Mouse (Mus musculus) adipocyte (in vitro differentiated cells): ENCODE measurements around the gene Sult6b1.

Experiments used
- DNase-seq: peaks from one replicate; pipeline ENCODE4 v3.0.0-alpha.2; 2016; ENCODE audit warnings: low spot score

The Sult6b1 gene

DNA sequence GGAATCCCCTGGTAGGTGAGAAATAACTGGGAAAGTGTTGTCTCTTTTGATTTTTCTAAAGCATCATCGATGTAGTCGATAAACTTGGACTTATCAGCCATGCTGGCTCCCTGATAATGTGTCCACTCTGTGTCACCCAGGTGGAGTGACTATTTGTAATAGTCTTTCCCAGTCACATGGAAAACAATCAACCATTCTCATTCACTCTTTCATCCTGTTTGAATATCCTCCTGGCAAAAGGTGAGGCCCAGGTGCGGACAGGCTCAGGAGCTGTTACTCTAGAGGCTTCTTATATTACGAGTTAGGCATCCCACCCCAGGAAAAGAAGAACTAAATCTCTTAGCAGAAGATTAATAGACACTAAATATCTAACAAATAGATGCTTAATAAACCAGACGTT, at the start of gene Sult6b1:
Gene Sult6b1 (minus strand): TSS at position 101 of the 400 bp plus-strand sequence.
- DNase-seq: no peak

- no peak for DNase-seq
Observed at GRCm38 (mm10) chr17:78953240-78953639, 46.4 kb upstream of the Sult6b1 start.

GRCm38 (mm10) chr17:78952070-78952469, 45.3 kb upstream of the Sult6b1 start:
- DNase-seq: no peak

- DNase-seq: no peak
Observed at GRCm38 (mm10) chr17:78951225-78951624, 44.4 kb upstream of the Sult6b1 start.

GRCm38 (mm10) chr17:78942579-78942978, 35.8 kb upstream of the Sult6b1 start:
- DNase-seq: no peak

GRCm38 (mm10) chr17:78938927-78939326, 32.1 kb upstream of the Sult6b1 start:
- no peak for DNase-seq

GRCm38 (mm10) chr17:78937229-78937853, 30.5 kb upstream of the Sult6b1 start:
- no peak for DNase-seq

DNA sequence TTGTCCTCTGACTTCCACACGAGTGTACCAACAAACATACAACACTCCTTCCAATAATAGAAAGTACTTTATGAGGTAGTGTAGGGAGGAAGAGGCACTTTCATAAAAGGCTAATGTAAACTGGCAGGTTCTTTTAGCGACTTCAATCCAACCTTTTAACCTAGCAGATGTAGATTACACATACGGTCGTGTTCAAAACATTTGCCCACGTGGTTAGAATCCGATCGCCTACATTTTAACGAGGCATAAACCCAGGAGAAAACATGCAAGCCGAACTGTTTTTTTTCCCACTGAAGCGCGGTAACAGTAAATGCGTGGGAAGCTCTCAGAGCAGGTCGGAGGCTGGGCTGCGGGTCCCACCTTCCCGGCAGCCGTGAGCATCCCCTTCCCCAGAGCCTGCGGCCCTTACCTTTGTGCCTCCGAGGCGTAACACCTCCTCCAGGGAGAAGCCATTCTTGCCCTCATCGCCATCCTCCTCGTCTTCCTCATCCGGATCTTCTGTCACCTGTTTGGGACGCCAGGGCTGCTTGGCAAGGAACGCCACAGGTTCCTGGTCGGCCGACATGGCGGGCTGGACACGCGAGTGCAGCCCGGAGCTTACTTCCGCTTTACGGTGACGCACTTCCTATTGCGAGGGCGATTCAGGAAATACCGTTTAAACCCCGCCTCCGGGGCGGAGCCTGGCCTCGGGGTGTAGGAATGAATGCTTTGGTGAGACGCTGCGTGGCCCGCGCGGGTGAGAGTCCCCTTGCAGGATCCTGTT, 29.9 kb upstream of the Sult6b1 start, which contains the start of the genes Cebpz and Ndufaf7:
Gene Cebpz (minus strand): TSS at position 601 of the 763 bp plus-strand sequence.
Gene Ndufaf7 (plus strand): TSS at position 671 of the 763 bp plus-strand sequence.
- DNase-seq: peak; percentile 99

DNA sequence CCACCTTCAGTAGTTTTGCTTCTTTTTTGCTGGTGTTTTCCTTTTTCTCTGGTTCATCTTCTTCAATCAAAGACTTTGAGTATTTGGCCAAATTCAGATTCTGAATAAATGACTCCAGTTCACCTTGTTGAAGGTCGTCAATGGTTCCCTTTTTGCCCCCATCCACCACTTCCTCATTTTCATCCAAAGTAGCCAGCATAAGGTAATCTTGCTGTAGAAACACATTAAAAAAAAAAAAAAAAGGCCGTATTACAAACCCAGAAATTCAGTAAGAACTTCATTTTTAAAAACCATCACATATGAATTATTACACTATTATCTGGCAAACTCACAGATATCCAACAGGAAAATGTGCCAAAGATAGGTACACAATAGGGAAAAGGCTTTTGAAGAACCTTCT, 29.1 kb upstream of the Sult6b1 start:
- no peak for DNase-seq

DNA sequence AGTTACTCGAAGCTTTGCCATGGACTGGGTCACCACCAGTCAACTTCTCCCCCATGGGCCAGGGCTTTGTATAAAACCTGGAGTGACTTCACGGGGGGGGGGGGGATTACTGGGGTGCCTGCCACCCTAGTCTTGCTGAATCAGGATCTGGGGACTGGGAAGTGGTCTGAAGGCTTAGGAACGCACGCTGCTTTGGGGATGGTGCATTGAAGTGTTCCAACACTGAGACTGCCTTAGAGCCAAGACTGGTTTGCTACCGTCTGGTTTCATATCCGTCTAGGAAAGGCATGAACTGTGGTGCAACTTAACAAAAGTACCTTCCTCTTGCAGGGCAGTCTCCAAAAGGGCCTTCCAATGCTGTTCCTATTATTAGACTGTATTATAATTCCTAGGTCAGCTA, 10.9 kb upstream of the Sult6b1 start:
- no peak for DNase-seq

DNA sequence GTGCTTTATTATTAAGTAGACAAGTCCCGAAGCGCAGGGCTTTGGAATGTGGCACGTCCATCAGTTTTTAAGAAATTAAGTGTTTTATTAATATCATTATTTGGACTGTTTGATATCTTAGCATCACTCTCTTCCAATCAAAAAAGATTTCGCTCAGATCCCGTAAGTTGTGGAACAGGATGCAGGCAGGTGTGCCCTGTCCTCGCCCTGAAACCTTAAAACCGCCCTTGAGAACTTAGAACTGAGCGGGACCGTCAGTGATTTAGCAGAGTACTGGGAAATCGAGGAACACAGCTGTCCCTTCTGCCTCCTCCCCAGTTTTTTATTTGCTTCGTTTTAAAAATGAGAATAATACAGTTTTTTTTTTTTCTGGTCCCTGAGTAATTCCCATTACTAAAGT, 10.1 kb upstream of the Sult6b1 start:
- DNase-seq: no peak

DNA sequence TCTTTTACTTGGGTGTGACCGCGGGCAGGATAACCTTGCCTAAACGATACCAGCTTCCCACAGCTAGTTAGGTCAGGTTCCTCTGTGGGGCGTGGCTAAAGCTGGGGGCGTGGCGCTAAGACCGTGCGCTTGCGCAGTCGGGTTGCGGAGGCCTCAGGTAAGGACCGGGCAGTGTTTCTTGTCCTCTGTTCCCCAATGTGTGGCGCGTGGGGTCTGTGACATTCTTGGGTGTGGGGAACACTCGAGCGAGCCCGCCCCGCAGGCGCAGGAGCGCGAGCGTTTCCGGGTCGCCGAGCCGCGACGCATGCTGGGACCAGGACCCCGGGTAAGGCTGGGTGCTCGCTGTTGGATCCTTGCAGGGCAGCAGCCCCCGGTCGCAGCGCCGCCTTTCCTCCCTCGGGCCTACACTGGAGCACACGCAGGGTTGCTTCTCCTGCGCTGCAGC, 9.6 kb upstream of the Sult6b1 start, which contains the start of gene Cebpzos:
Gene Cebpzos (plus strand): TSS at position 132 of the 445 bp plus-strand sequence.
- peak; percentile 91 for DNase-seq

DNA sequence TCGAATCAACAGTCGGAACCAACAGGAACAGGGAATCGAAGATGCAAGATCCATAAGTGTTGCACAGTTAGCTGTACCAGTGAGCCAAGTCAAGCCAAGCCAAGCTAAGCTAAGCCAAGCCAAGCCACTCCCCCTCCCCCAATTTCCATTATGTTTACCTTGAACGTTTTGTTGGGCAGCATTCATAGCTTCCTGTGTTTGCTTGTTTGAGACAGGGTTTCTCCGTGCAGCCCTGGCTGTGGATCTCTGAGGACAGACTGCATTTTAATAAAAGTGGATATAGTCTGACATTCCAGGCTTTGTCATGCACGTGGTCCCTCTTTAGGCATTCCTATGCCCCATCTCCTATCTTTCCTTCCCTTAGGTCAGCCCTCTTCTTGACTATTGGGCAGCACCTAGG, 9.0 kb upstream of the Sult6b1 start:
- DNase-seq: peak; percentile 46

DNA sequence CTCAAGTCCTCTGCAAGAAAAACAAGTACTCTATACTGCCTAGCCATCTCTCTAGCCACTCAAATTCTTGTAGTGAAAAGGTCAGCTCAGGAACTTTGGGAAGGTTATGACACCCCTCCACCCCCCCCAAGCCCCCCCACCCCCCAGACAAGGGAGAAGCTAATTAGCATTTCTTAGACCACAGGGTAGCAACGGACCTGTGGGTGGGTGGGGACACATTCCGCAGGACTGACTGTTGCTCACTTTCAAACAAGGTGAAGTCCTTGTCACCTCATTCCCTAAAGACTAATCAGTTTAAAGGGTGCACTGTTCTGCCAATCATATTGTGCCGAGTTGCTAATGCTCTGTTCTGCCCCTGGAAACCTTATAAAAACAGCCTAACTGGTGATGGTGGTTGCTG, 7.1 kb upstream of the Sult6b1 start:
- DNase-seq: no peak

GRCm38 (mm10) chr17:78912861-78913281, 6.1 kb upstream of the Sult6b1 start:
- no peak for DNase-seq

- DNase-seq: no peak
Observed at GRCm38 (mm10) chr17:78909374-78909773, 2.6 kb upstream of the Sult6b1 start.

GRCm38 (mm10) chr17:78903158-78903557, 3.6 kb downstream of the Sult6b1 start:
- DNase-seq: no peak

GRCm38 (mm10) chr17:78895394-78895793, 11.4 kb downstream of the Sult6b1 start:
- DNase-seq: peak; percentile 79

DNA sequence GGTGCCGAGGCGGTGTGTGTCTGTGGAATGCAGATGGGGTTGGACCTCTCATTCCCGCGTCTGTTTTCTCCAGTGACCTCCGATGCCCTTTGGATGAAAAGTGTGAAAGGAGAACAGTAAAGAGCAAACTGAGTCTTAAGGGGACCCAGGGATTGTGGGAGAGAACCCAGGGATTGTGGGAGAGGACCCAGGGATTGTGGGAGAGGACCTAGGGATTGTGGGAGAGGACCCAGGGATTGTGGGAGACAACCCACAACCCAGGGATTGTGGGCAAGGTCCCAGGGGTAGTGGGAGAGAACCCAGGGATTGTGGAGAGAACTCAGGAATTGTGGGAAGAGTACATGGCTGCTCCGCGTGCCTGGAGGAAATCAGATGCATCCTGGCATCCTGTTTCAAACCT, 11.8 kb downstream of the Sult6b1 start:
- DNase-seq: no peak

DNA sequence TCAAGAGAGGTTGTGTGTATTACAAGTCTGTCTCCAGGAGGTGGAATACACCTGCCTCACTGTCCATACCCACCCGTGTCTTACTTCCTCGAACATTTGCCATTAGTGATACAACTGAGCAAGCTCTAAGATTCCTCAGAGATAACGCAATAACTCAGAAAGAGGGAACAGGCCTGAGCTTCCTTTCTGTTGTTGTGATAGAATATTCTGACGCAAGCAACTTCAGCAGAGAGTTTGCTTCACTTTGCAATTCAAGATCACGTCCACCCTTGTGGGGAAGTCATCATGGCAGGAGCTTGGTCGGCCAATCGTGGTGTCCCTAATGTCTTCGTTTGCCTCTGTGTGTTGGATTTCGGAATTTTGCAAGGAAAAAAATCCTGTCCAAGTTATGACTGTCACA, 15.8 kb downstream of the Sult6b1 start:
- no peak for DNase-seq

DNA sequence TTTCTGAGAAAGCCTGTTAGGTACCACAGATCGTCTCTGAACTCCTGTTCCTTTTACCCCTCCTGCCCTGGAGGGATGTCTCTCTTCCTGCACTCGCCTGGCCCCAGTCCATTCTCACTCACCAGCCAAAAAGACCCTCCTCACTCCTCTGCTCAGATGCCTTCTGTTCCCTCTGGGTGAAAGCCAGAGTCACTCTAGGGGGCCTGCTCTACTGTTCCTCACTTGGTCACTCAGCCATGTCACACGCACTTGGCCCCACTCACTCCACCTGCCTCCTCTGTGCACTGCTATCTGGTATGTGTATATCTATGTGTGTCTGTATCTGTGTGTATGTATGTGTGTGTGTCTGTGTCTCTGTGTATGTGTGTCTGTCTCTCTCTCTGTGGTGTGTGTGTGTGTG, 17.6 kb downstream of the Sult6b1 start:
- DNase-seq: no peak

DNA sequence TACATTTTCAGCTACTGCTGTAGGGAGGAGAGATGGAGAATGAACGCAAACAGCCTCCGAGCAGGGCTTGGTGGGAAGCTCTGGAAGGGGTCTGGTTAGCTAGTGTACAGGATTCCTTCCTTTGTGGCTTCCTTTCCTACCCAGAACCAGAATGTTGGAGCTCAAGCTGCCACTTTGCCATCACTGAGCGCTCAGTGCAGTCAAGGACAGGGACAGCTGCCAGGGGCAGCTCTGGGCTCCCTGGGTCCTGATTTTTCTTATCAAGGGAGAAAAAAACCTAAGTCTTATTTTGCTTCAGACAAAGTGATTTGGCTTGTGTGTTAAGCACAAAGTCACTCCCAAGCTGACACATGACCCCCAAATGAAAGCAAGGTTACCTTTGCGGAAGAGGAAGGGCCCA, 18.2 kb downstream of the Sult6b1 start:
- DNase-seq: no peak
